Mouse (Mus musculus) bone marrow, adult 2 months (tissue): ENCODE data around the gene Rps9.

Experiments used
- CTCF ChIP-seq: fragments of 200-500 bp; IDR thresholded peaks from 2 replicates; pipeline ENCODE4 v1.5.1; 2011; ENCODE audit warnings: low read length, control low read depth; ENCODE audit not compliant: control insufficient read depth, insufficient read depth
- POLR2A ChIP-seq: fragments of 200-500 bp; IDR thresholded peaks from 2 replicates; pipeline ENCODE4 v1.6.1; 2011; ENCODE audit warnings: low read depth, mild to moderate bottlenecking, control low read depth, low read length, borderline replicate concordance; ENCODE audit not compliant: control insufficient read depth

GRCm38 (mm10) chr7:3703148-3703878 lies 480 bp upstream of the Rps9 start:
- TF ChIP-seq CTCF (no peak), POLR2A (no peak)
